Mouse (Mus musculus): ENCODE data around the gene Gpr3. TPM values are rescaled to one million over a fixed set of nuclear protein-coding genes. Genes with fewer than 3 reads are reported as not detected.

The Gpr3 gene
- polyA plus RNA-seq, 1 experiment: 0.52 TPM

DNA sequence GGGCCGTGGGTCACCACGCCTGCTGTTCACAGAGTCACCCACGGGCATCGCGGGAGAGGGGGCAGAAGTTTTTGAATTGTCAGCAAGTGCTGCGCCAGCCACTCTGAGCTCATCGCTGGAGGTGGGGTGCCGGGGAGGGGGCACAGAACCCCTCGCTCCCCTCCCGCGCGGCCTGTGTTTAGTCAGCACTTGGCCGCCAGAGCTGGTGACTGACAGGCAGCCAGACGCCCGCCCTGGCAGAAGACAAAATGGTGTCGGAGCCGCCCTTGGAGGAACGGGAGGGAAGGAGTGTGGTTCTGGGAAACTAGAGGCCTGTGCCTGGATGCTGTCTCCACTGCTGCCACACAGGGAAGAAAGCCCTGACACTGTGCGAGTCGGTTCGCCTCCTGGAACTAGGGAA is 12.0 kb downstream of the Gpr3 start:
- peaks cover 6% of the 10 kb centered on the region; the same call in 1 of the 2 replicates for H3K36me3 ChIP-seq (ENCODE audit: control insufficient read depth, insufficient read depth, low read length, poor library complexity, severe bottlenecking)
- H3K4me3 ChIP-seq (ENCODE audit: low read depth, low read length): peak overlapping the region; percentile 1
- no peak for TF ChIP-seq CTCF (IDR thresholded peaks at IDR 0.05; ENCODE audit: low read depth, low read length)
- TF ChIP-seq POLR2A (IDR thresholded peaks at IDR 0.05; ENCODE audit: insufficient read depth, low read length): no peak
- no peak for TF ChIP-seq EP300 (IDR thresholded peaks at IDR 0.05; ENCODE audit: insufficient read depth, low read depth, low read length)
- no peaks in the 10 kb centered on the region for H3K27me3 ChIP-seq (ENCODE audit: control insufficient read depth, insufficient read depth, low read length, poor library complexity, severe bottlenecking)
- H3K27ac ChIP-seq (ENCODE audit: insufficient read depth, low read length): no peak overlapping the region
- no peaks in the 10 kb centered on the region for H3K9me3 ChIP-seq (replicated peaks; ENCODE audit: control insufficient read depth, insufficient read depth, low read length, poor library complexity, severe bottlenecking)
- peaks cover 2% of the 10 kb centered on the region for H3K4me1 ChIP-seq (ENCODE audit: control insufficient read depth, insufficient read depth, low read length)
- H3K9ac ChIP-seq (ENCODE audit: low read depth, poor library complexity, severe bottlenecking): peak overlapping the region; percentile 33

DNA sequence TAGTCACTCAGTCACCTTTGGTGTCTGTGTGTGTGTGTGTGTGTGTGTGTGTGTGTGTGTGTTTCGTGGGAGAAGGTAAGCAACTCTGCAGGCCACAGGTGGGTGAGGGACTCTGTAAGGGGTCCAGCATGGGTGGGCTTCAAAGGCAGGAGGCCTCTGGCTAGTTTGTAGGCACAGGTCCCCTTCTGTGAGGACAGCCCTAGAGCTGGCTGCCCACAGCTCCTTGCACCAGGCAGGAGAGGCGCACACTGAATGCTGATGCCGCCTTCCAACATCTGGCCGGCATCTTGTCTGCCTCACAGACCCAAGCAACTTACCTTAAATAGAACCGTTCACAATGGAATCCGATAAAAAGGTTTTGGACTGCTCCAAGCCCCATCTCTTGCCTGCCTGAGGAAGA is 12.6 kb downstream of the Gpr3 start:
- no peaks in the 10 kb centered on the region for H3K27me3 ChIP-seq (ENCODE audit: control insufficient read depth, insufficient read depth, low read length, poor library complexity, severe bottlenecking)
- no peak overlapping the region for H3K27ac ChIP-seq (ENCODE audit: insufficient read depth, low read length)
- peaks cover 2% of the 10 kb centered on the region for H3K4me1 ChIP-seq (ENCODE audit: control insufficient read depth, insufficient read depth, low read length)
- peaks cover 8% of the 10 kb centered on the region; the same call in 1 of the 2 replicates for H3K36me3 ChIP-seq (ENCODE audit: control insufficient read depth, insufficient read depth, low read length, poor library complexity, severe bottlenecking)
- TF ChIP-seq EP300 (IDR thresholded peaks at IDR 0.05; ENCODE audit: insufficient read depth, low read depth, low read length) (no peak), POLR2A (IDR thresholded peaks at IDR 0.05; ENCODE audit: insufficient read depth, low read length) (no peak), CTCF (IDR thresholded peaks at IDR 0.05; ENCODE audit: low read depth, low read length) (no peak)
- no peak overlapping the region for H3K4me3 ChIP-seq (ENCODE audit: low read depth, low read length)
- H3K9ac ChIP-seq (ENCODE audit: low read depth, poor library complexity, severe bottlenecking): peak overlapping the region; percentile 33; the same call in 1 of the 2 replicates
- no peaks in the 10 kb centered on the region for H3K9me3 ChIP-seq (replicated peaks; ENCODE audit: control insufficient read depth, insufficient read depth, low read length, poor library complexity, severe bottlenecking)

DNA sequence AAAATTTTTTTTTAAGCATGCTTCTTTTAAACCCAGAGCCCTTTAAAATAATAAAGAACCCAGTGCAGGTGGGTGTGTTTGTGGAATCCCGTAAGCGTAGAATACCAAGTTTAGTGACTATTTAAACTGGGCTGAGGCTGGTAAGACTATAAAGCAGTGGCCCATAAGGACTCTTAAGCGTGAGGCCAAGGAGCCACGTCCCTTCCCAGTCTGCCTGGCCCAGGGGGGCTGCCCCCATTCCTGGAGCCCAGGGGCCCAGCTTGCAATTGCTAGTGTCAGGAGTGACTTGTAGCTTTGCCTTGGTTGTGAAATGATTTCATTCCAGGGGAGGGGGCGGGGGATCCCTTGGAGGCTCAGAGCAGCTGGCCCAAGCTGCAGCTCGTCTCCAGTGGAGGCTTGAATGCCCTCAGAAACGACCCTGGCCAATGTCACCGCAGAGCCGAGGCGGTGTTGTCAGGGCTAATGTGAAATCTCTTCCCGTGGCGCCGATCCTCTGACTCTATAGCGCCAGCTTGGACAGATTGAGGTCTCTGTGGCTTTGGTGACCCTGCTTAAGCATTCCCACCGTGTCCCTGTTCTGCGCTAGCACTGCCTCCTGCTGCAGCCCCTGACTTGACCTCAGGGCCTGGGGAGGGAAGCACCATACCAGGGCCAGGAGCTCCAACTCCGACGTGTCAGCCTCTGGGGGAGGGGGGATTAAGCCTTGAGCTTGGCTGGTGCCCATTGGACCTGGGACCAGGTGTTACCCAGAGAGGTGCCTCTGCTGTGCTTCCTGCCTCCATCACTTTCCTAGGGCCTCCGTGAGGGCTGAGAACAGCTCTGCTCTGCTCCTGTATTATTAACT is 13.8 kb downstream of the Gpr3 start:
- TF ChIP-seq EP300 (IDR thresholded peaks at IDR 0.05; ENCODE audit: insufficient read depth, low read depth, low read length) (no peak), POLR2A (IDR thresholded peaks at IDR 0.05; ENCODE audit: insufficient read depth, low read length) (no peak), CTCF (IDR thresholded peaks at IDR 0.05; ENCODE audit: low read depth, low read length) (no peak)
- peaks cover 2% of the 10 kb centered on the region for H3K4me1 ChIP-seq (ENCODE audit: control insufficient read depth, insufficient read depth, low read length)

GRCm38 (mm10) chr4:133197801-133198286 is 14.5 kb downstream of the Gpr3 start:
- Histone ChIP-seq H3K27me3 (ENCODE audit: control insufficient read depth, insufficient read depth, low read length, poor library complexity, severe bottlenecking) (no peaks in the 10 kb centered on the region), H3K4me1 (ENCODE audit: control insufficient read depth, insufficient read depth, low read length) (peaks cover 2% of the 10 kb centered on the region), H3K27ac (ENCODE audit: insufficient read depth, low read length) (no peak overlapping the region), H3K4me3 (ENCODE audit: low read depth, low read length) (no peak overlapping the region), H3K9me3 (replicated peaks; ENCODE audit: control insufficient read depth, insufficient read depth, low read length, poor library complexity, severe bottlenecking) (no peaks in the 10 kb centered on the region), H3K9ac (ENCODE audit: low read depth, poor library complexity, severe bottlenecking) (no peak overlapping the region), H3K36me3 (ENCODE audit: control insufficient read depth, insufficient read depth, low read length, poor library complexity, severe bottlenecking) (peaks cover 11% of the 10 kb centered on the region; the same call in 1 of the 2 replicates)
- no peak for TF ChIP-seq POLR2A (IDR thresholded peaks at IDR 0.05; ENCODE audit: insufficient read depth, low read length)

More for the DNA sequence above, 13.8 kb downstream of the Gpr3 start:
- no peak overlapping the region for H3K4me3 ChIP-seq (ENCODE audit: low read depth, low read length)
- H3K9ac ChIP-seq (ENCODE audit: low read depth, poor library complexity, severe bottlenecking): no peak overlapping the region
- no peak overlapping the region for H3K27ac ChIP-seq (ENCODE audit: insufficient read depth, low read length)
- peaks cover 11% of the 10 kb centered on the region; the same call in 1 of the 2 replicates for H3K36me3 ChIP-seq (ENCODE audit: control insufficient read depth, insufficient read depth, low read length, poor library complexity, severe bottlenecking)
- H3K27me3 ChIP-seq (ENCODE audit: control insufficient read depth, insufficient read depth, low read length, poor library complexity, severe bottlenecking): no peaks in the 10 kb centered on the region
- H3K9me3 ChIP-seq (replicated peaks; ENCODE audit: control insufficient read depth, insufficient read depth, low read length, poor library complexity, severe bottlenecking): no peaks in the 10 kb centered on the region

DNA sequence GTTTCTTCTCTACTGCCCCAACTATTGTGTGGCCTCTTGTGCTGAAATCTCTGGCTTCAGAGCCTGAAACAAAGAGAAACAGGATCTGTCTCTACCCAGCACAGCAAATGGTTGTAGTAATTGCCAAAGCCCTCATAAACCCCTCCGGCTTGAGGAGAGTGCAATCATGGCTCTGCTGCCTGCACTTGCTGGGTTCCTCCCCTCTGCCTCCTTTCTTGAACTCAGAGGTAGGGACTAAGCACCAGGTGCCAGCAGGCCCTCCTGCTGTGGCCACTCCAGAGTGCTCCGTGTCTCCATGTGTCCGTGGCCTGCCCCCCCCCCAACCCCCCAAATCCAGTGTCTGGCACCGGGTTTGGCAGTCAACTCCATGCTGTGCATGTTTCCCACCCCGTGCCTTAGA is 15.0 kb downstream of the Gpr3 start:
- no peak for TF ChIP-seq CTCF (IDR thresholded peaks at IDR 0.05; ENCODE audit: low read depth, low read length)
- TF ChIP-seq POLR2A (IDR thresholded peaks at IDR 0.05; ENCODE audit: insufficient read depth, low read length): no peak
- no peak for TF ChIP-seq EP300 (IDR thresholded peaks at IDR 0.05; ENCODE audit: insufficient read depth, low read depth, low read length)
- no peaks in the 10 kb centered on the region for H3K27me3 ChIP-seq (ENCODE audit: control insufficient read depth, insufficient read depth, low read length, poor library complexity, severe bottlenecking)
- no peak overlapping the region for H3K9ac ChIP-seq (ENCODE audit: low read depth, poor library complexity, severe bottlenecking)
- H3K36me3 ChIP-seq (ENCODE audit: control insufficient read depth, insufficient read depth, low read length, poor library complexity, severe bottlenecking): peaks cover 15% of the 10 kb centered on the region; the same call in 1 of the 2 replicates
- no peak overlapping the region for H3K27ac ChIP-seq (ENCODE audit: insufficient read depth, low read length)
- H3K9me3 ChIP-seq (replicated peaks; ENCODE audit: control insufficient read depth, insufficient read depth, low read length, poor library complexity, severe bottlenecking): no peaks in the 10 kb centered on the region
- H3K4me3 ChIP-seq (ENCODE audit: low read depth, low read length): no peak overlapping the region
- H3K4me1 ChIP-seq (ENCODE audit: control insufficient read depth, insufficient read depth, low read length): peaks cover 2% of the 10 kb centered on the region

DNA sequence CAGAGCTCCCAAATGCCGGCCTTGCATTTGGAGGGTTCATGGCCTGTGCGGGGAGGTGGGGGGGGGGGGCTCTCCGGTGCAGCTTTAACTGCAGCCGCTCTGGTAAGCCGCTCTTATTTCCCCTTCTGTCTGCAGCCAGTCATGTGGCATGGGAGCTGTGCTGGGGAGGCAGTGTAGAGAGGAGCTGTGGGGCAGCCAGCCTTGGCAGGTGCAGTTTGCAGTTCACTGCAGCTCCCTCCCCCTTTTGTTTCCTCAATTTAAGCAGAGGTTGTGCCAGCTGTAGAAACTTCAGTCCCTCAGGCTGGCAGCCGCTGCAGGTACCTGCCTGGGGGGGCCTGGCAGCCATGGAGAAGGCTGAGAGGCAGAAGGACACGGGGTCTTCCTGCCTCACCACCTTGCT is 15.5 kb downstream of the Gpr3 start:
- Histone ChIP-seq H3K36me3 (ENCODE audit: control insufficient read depth, insufficient read depth, low read length, poor library complexity, severe bottlenecking) (peaks cover 19% of the 10 kb centered on the region), H3K9ac (ENCODE audit: low read depth, poor library complexity, severe bottlenecking) (no peak overlapping the region), H3K4me1 (ENCODE audit: control insufficient read depth, insufficient read depth, low read length) (peaks cover 2% of the 10 kb centered on the region), H3K4me3 (ENCODE audit: low read depth, low read length) (no peak overlapping the region), H3K27ac (ENCODE audit: insufficient read depth, low read length) (no peak overlapping the region), H3K27me3 (ENCODE audit: control insufficient read depth, insufficient read depth, low read length, poor library complexity, severe bottlenecking) (no peaks in the 10 kb centered on the region), H3K9me3 (replicated peaks; ENCODE audit: control insufficient read depth, insufficient read depth, low read length, poor library complexity, severe bottlenecking) (no peaks in the 10 kb centered on the region)
- TF ChIP-seq POLR2A (IDR thresholded peaks at IDR 0.05; ENCODE audit: insufficient read depth, low read length) (no peak), EP300 (IDR thresholded peaks at IDR 0.05; ENCODE audit: insufficient read depth, low read depth, low read length) (no peak), CTCF (IDR thresholded peaks at IDR 0.05; ENCODE audit: low read depth, low read length) (no peak)

All from ES-Bruce4 (cell line).